Mouse (Mus musculus): ENCODE data around the gene Hba-x. TPM values are rescaled to one million over a fixed set of nuclear protein-coding genes. Genes with fewer than 3 reads are reported as not detected.

Gene Hba-x
- polyA plus RNA-seq, 1 experiment from 2014 or later, result 61.3 TPM

GRCm38 (mm10) chr11:32300279-32301267 is 24.4 kb downstream of the Hba-x start:
- Histone ChIP-seq H3K36me3 (ENCODE audit: control insufficient read depth, insufficient read depth) (no peaks in the 10 kb centered on the region), H3K9me3 (replicated peaks; ENCODE audit: control insufficient read depth, low read length) (no peaks in the 10 kb centered on the region), H3K4me2 (ENCODE audit: low read depth, low read length) (peak overlapping the region; percentile 49), H3K4me3 (ENCODE audit: low read length) (no peak overlapping the region), H3K9ac (ENCODE audit: low read length) (no peak overlapping the region), H3K27me3 (ENCODE audit: control insufficient read depth, insufficient read depth, low read length) (peaks cover 12% of the 10 kb centered on the region), H3K4me1 (ENCODE audit: control insufficient read depth, insufficient read depth, low read length) (no peaks in the 10 kb centered on the region), H3K27ac (ENCODE audit: low read length) (no peak overlapping the region)
- ATAC-seq (replicated peaks; ENCODE audit: extremely low read depth, insufficient read depth, low FRiP score), result no peak
- WGBS, result 45% methylated on average over 14 of the region's 17 CpGs

- WGBS, result 56% methylated on average over 1 of the region's 1 CpGs
- H3K4me2 ChIP-seq (ENCODE audit: low read depth, low read length), result no peak overlapping the region
These were observed 25.3 kb downstream of the Hba-x start for GRCm38 (mm10) chr11:32301506-32301905.

GRCm38 (mm10) chr11:32302824-32303419 is 26.7 kb downstream of the Hba-x start:
- no peak for ATAC-seq (replicated peaks; ENCODE audit: extremely low read depth, insufficient read depth, low FRiP score)
- H3K4me1 ChIP-seq (ENCODE audit: control insufficient read depth, insufficient read depth, low read length), result no peaks in the 10 kb centered on the region
- WGBS, result 39% methylated on average over 2 of the region's 2 CpGs

More at GRCm38 (mm10) chr11:32301506-32301905, 25.3 kb downstream of the Hba-x start:
- Histone ChIP-seq H3K27ac (ENCODE audit: low read length) (no peak overlapping the region), H3K36me3 (ENCODE audit: control insufficient read depth, insufficient read depth) (no peaks in the 10 kb centered on the region), H3K4me3 (ENCODE audit: low read length) (no peak overlapping the region), H3K9me3 (replicated peaks; ENCODE audit: control insufficient read depth, low read length) (no peaks in the 10 kb centered on the region), H3K4me1 (ENCODE audit: control insufficient read depth, insufficient read depth, low read length) (no peaks in the 10 kb centered on the region), H3K27me3 (ENCODE audit: control insufficient read depth, insufficient read depth, low read length) (peaks cover 12% of the 10 kb centered on the region), H3K9ac (ENCODE audit: low read length) (no peak overlapping the region)
- no peak for ATAC-seq (replicated peaks; ENCODE audit: extremely low read depth, insufficient read depth, low FRiP score)

GRCm38 (mm10) chr11:32303455-32303854 is 27.3 kb downstream of the Hba-x start:
- Histone ChIP-seq H3K4me1 (ENCODE audit: control insufficient read depth, insufficient read depth, low read length) (no peaks in the 10 kb centered on the region), H3K9ac (ENCODE audit: low read length) (no peak overlapping the region), H3K4me2 (ENCODE audit: low read depth, low read length) (no peak overlapping the region), H3K4me3 (ENCODE audit: low read length) (no peak overlapping the region), H3K27me3 (ENCODE audit: control insufficient read depth, insufficient read depth, low read length) (peaks cover 12% of the 10 kb centered on the region), H3K27ac (ENCODE audit: low read length) (no peak overlapping the region), H3K36me3 (ENCODE audit: control insufficient read depth, insufficient read depth) (no peaks in the 10 kb centered on the region), H3K9me3 (replicated peaks; ENCODE audit: control insufficient read depth, low read length) (no peaks in the 10 kb centered on the region)
- no peak for ATAC-seq (replicated peaks; ENCODE audit: extremely low read depth, insufficient read depth, low FRiP score)
- 70% methylated on average over 1 of the region's 1 CpGs for WGBS

More at GRCm38 (mm10) chr11:32302824-32303419, 26.7 kb downstream of the Hba-x start:
- Histone ChIP-seq H3K27me3 (ENCODE audit: control insufficient read depth, insufficient read depth, low read length) (peaks cover 12% of the 10 kb centered on the region), H3K9me3 (replicated peaks; ENCODE audit: control insufficient read depth, low read length) (no peaks in the 10 kb centered on the region), H3K9ac (ENCODE audit: low read length) (no peak overlapping the region), H3K36me3 (ENCODE audit: control insufficient read depth, insufficient read depth) (no peaks in the 10 kb centered on the region), H3K27ac (ENCODE audit: low read length) (no peak overlapping the region), H3K4me3 (ENCODE audit: low read length) (no peak overlapping the region), H3K4me2 (ENCODE audit: low read depth, low read length) (no peak overlapping the region)

GRCm38 (mm10) chr11:32307006-32307405 is 30.8 kb downstream of the Hba-x start:
- ATAC-seq (replicated peaks; ENCODE audit: extremely low read depth, insufficient read depth, low FRiP score), result no peak
- no peak overlapping the region for H3K27ac ChIP-seq (ENCODE audit: low read length)
- H3K4me3 ChIP-seq (ENCODE audit: low read length), result no peak overlapping the region
- peaks cover 3% of the 10 kb centered on the region; the same call in 1 of the 2 replicates for H3K27me3 ChIP-seq (ENCODE audit: control insufficient read depth, insufficient read depth, low read length)
- H3K36me3 ChIP-seq (ENCODE audit: control insufficient read depth, insufficient read depth), result no peaks in the 10 kb centered on the region
- H3K9me3 ChIP-seq (replicated peaks; ENCODE audit: control insufficient read depth, low read length), result no peaks in the 10 kb centered on the region
- WGBS, result 79% methylated on average over 1 of the region's 1 CpGs
- H3K4me2 ChIP-seq (ENCODE audit: low read depth, low read length), result no peak overlapping the region
- H3K4me1 ChIP-seq (ENCODE audit: control insufficient read depth, insufficient read depth, low read length), result no peaks in the 10 kb centered on the region
- H3K9ac ChIP-seq (ENCODE audit: low read length), result no peak overlapping the region

GRCm38 (mm10) chr11:32309446-32309845 is 33.2 kb downstream of the Hba-x start:
- ATAC-seq (replicated peaks; ENCODE audit: extremely low read depth, insufficient read depth, low FRiP score), result no peak
- Histone ChIP-seq H3K9ac (ENCODE audit: low read length) (no peak overlapping the region), H3K4me3 (ENCODE audit: low read length) (no peak overlapping the region), H3K4me1 (ENCODE audit: control insufficient read depth, insufficient read depth, low read length) (no peaks in the 10 kb centered on the region), H3K36me3 (ENCODE audit: control insufficient read depth, insufficient read depth) (no peaks in the 10 kb centered on the region), H3K4me2 (ENCODE audit: low read depth, low read length) (no peak overlapping the region), H3K27me3 (ENCODE audit: control insufficient read depth, insufficient read depth, low read length) (no peaks in the 10 kb centered on the region; the same call in 1 of the 2 replicates), H3K9me3 (replicated peaks; ENCODE audit: control insufficient read depth, low read length) (no peaks in the 10 kb centered on the region), H3K27ac (ENCODE audit: low read length) (no peak overlapping the region)
- 64% methylated on average over 4 of the region's 4 CpGs for WGBS

GRCm38 (mm10) chr11:32309928-32310327 is 33.7 kb downstream of the Hba-x start:
- Histone ChIP-seq H3K4me2 (ENCODE audit: low read depth, low read length) (no peak overlapping the region), H3K9ac (ENCODE audit: low read length) (no peak overlapping the region), H3K4me1 (ENCODE audit: control insufficient read depth, insufficient read depth, low read length) (no peaks in the 10 kb centered on the region), H3K27me3 (ENCODE audit: control insufficient read depth, insufficient read depth, low read length) (no peaks in the 10 kb centered on the region; the same call in 1 of the 2 replicates), H3K4me3 (ENCODE audit: low read length) (no peak overlapping the region), H3K27ac (ENCODE audit: low read length) (no peak overlapping the region), H3K36me3 (ENCODE audit: control insufficient read depth, insufficient read depth) (no peaks in the 10 kb centered on the region), H3K9me3 (replicated peaks; ENCODE audit: control insufficient read depth, low read length) (no peaks in the 10 kb centered on the region)
- WGBS, result 71% methylated on average over 3 of the region's 3 CpGs
- ATAC-seq (replicated peaks; ENCODE audit: extremely low read depth, insufficient read depth, low FRiP score), result no peak

- no peak overlapping the region for H3K4me2 ChIP-seq (ENCODE audit: low read depth, low read length)
- no peaks in the 10 kb centered on the region for H3K9me3 ChIP-seq (replicated peaks; ENCODE audit: control insufficient read depth, low read length)
- ATAC-seq (replicated peaks; ENCODE audit: extremely low read depth, insufficient read depth, low FRiP score), result no peak
- no peak overlapping the region for H3K4me3 ChIP-seq (ENCODE audit: low read length)
- H3K9ac ChIP-seq (ENCODE audit: low read length), result no peak overlapping the region
- WGBS, result 78% methylated on average over 3 of the region's 3 CpGs
- H3K36me3 ChIP-seq (ENCODE audit: control insufficient read depth, insufficient read depth), result no peaks in the 10 kb centered on the region
- H3K27me3 ChIP-seq (ENCODE audit: control insufficient read depth, insufficient read depth, low read length), result no peaks in the 10 kb centered on the region; the same call in 1 of the 2 replicates
- no peak overlapping the region for H3K27ac ChIP-seq (ENCODE audit: low read length)
- no peaks in the 10 kb centered on the region for H3K4me1 ChIP-seq (ENCODE audit: control insufficient read depth, insufficient read depth, low read length)
These were observed 39.8 kb downstream of the Hba-x start for GRCm38 (mm10) chr11:32316009-32316408.
